Mouse (Mus musculus): Measurements from ENCODE around the gene Kmo. TPM values are rescaled to one million over a fixed set of nuclear protein-coding genes. Genes with fewer than 3 reads are reported as not detected.
A peak's percentile ranks its signal among the peaks of the same experiment; 100 is the strongest.

Gene Kmo
- polyA plus RNA-seq, 1 experiment from 2014 or later = 0.22 TPM

GRCm38 (mm10) chr1:175607838-175608585, 12.2 kb upstream of the Kmo start:
- WGBS = 87% methylated on average over 18 of the region's 18 CpGs
- Histone ChIP-seq H3K27ac (replicated peaks) (no peak overlapping the region), H3K27me3 (no peaks in the 10 kb centered on the region), H3K4me1 (no peaks in the 10 kb centered on the region), H3K9ac (replicated peaks) (no peak overlapping the region), H3K36me3 (peaks cover 72% of the 10 kb centered on the region), H3K4me2 (replicated peaks) (no peak overlapping the region), H3K4me3 (no peak overlapping the region), H3K9me3 (no peaks in the 10 kb centered on the region)
- ATAC-seq (ENCODE audit: low FRiP score, low read depth) = no peak

- WGBS = 99% methylated on average over 3 of the region's 3 CpGs
- Histone ChIP-seq H3K27me3 (no peaks in the 10 kb centered on the region), H3K4me1 (no peaks in the 10 kb centered on the region), H3K9me3 (no peaks in the 10 kb centered on the region), H3K27ac (replicated peaks) (no peak overlapping the region), H3K36me3 (peaks cover 76% of the 10 kb centered on the region), H3K9ac (replicated peaks) (no peak overlapping the region), H3K4me2 (replicated peaks) (no peak overlapping the region), H3K4me3 (no peak overlapping the region)
- no peak for ATAC-seq (ENCODE audit: low FRiP score, low read depth)
Observed at GRCm38 (mm10) chr1:175608708-175609107, 11.5 kb upstream of the Kmo start.

DNA sequence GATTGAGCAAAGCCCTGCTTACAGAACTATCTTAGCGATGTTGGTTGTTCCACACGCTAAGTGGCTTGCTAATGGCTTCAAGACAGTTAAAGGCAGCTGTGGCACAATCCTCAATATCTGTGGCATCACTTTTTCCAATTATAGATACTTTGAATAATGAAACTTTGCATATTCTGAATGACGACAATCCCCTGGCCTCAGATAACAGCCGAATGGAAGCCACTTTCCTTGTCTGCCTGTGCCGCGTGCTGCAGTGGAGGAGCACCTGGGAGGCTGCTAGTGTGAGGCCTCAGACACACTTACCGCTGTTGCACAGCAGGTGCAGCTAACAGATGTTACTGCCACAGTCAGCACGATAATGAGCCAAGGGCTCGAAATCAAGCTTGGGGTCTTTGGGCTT, 5.2 kb upstream of the Kmo start:
- no peak for ATAC-seq (ENCODE audit: low FRiP score, low read depth)
- Histone ChIP-seq H3K4me1 (no peaks in the 10 kb centered on the region), H3K9ac (replicated peaks) (no peak overlapping the region), H3K27me3 (no peaks in the 10 kb centered on the region), H3K4me3 (no peak overlapping the region), H3K9me3 (no peaks in the 10 kb centered on the region), H3K27ac (replicated peaks) (no peak overlapping the region), H3K4me2 (replicated peaks) (no peak overlapping the region), H3K36me3 (peaks cover 70% of the 10 kb centered on the region)
- WGBS = 93% methylated on average over 9 of the region's 9 CpGs

DNA sequence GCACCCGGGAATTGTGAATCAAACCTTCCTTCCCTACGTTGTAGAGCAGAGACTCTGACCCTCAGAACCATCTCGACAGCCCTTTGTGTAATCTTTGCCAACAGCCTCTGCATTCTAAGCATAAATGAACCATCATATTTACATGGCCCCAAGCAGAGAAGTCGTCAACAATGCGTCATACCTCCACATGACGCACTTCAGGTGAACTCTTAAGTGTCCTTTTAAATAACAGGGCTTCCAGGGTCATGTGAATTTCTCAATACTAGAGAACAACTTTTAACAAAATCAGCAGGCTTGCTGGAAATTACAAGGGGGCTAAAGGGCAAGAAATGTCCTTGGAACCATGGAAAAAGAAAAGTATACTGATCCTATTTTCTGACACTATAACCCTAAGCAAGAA, 3.5 kb downstream of the Kmo start:
- Histone ChIP-seq H3K9me3 (no peaks in the 10 kb centered on the region), H3K27me3 (no peaks in the 10 kb centered on the region), H3K4me3 (no peak overlapping the region), H3K4me1 (peaks cover 12% of the 10 kb centered on the region), H3K4me2 (replicated peaks) (no peak overlapping the region), H3K36me3 (peaks cover 9% of the 10 kb centered on the region; the same call in 1 of the 2 replicates), H3K9ac (replicated peaks) (no peak overlapping the region), H3K27ac (replicated peaks) (no peak overlapping the region)
- 85% methylated on average over 6 of the region's 6 CpGs for WGBS
- no peak for ATAC-seq (ENCODE audit: low FRiP score, low read depth)

DNA sequence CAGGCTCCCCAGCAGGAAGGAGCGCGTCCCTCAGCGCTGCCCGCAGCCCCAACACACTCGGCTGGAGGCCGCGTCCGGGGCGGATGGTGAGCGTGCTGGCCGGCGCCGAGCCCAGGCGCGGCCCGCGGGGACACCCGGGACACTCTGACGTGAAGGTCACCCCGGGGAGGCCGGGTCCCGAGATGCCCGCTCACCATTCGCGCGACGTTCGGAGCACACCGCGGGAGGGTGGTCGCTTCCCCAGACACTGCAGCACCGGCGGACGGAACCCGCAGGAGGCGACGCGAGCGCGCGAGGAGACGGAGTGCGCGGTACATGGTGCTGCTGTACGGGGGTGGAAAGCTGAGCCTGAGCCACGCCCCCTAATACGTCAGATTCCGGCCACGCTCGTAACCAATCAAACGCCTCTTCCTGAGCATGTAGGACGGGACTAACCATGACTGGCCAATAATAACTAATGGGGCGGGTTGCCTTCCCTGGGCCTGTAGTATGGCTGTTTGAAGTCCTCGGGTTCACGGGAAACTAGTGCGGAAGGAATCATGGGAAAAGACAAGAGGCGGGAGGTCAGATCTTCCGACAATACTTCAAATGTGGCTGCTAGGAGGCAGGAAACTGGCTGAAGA, 5.2 kb downstream of the Kmo start, which contains the start of gene Fh1:
Fh1 (minus strand) TSS at position 379 of the 623 bp plus-strand sequence.
- H3K4me3 ChIP-seq = peak within 1 kb of the TSS; percentile 57
- no peaks in the 10 kb centered on the region for H3K9me3 ChIP-seq
- no peaks in the 10 kb centered on the region for H3K36me3 ChIP-seq
- peak within 1 kb of the TSS; percentile 90 for H3K9ac ChIP-seq (replicated peaks)
- peak; percentile 100 for ATAC-seq (ENCODE audit: low FRiP score, low read depth)
- peaks cover 12% of the 10 kb centered on the region for H3K4me1 ChIP-seq
- peak within 1 kb of the TSS; percentile 86 for H3K4me2 ChIP-seq (replicated peaks)
- no peaks in the 10 kb centered on the region for H3K27me3 ChIP-seq
- peak within 1 kb of the TSS; percentile 71 for H3K27ac ChIP-seq (replicated peaks)
- WGBS = under 1% methylated on average over 58 of the region's 58 CpGs

DNA sequence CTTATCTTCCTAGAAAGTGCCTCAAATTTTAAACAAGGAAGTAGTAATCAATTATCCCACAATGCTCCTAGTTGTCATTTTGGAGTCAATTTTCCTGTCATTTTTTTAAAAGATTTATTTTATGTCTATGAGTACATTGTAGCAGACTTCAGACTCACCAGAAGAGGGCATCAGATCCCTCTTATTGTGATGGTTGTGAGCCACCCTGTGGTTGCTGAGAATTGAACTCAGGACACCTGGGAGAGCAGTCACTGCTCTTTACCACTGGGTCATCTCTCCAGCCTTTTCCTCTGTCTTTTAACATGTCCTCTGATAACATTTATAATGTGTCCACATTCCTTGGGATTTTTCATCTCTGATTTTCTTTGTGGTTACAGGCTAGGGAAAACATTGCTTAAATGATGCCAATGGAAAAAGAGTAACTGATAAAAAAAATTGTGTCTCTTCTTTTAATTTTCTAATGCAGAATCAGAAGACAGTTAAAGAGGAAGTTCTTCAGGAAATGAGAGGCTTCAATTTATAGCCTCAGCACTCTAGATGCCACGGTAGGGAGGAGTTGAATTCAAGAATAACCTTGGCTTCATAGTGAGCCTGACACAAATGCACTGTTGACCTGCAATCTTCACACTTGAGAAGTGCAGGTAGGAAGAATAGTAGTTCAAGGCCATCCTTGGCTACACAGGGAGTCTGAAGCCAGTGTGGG, 6.0 kb downstream of the Kmo start:
- ATAC-seq (ENCODE audit: low FRiP score, low read depth) = peak; percentile 28
- H3K9me3 ChIP-seq = no peaks in the 10 kb centered on the region
- H3K4me3 ChIP-seq = peak overlapping the region; percentile 57
- H3K9ac ChIP-seq (replicated peaks) = peak overlapping the region; percentile 33; the same call in 1 of the 2 replicates
- H3K27ac ChIP-seq (replicated peaks) = peak overlapping the region; percentile 60; the same call in 1 of the 2 replicates
- 90% methylated on average over 1 of the region's 1 CpGs for WGBS
- H3K4me1 ChIP-seq = peaks cover 12% of the 10 kb centered on the region
- no peaks in the 10 kb centered on the region for H3K27me3 ChIP-seq
- no peaks in the 10 kb centered on the region for H3K36me3 ChIP-seq
- H3K4me2 ChIP-seq (replicated peaks) = peak overlapping the region; percentile 59

DNA sequence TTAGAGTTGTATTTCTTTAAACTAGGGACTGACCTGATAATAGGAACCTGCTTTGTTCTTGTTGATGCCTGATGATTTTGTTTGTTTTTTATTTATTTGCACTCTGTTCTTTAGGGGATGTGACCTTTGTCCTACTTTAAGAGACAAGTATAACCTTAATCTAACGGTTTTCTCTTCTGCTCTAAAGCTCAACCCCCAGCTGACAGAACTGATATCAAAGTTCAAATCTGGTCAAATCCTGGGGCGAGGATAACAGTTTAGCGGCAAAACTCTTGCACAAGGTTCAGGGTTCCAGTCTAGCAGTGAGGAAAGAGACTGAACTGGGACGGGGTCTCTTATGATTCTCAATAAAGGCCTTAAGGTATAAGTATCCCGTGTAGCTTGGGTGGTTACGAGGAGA, 9.1 kb downstream of the Kmo start:
- ATAC-seq (ENCODE audit: low FRiP score, low read depth) = no peak

GRCm38 (mm10) chr1:175630345-175630744, 10.2 kb downstream of the Kmo start:
- no peak overlapping the region for H3K4me3 ChIP-seq
- H3K27me3 ChIP-seq = no peaks in the 10 kb centered on the region
- no peaks in the 10 kb centered on the region for H3K9me3 ChIP-seq
- no peak for ATAC-seq (ENCODE audit: low FRiP score, low read depth)
- no peak overlapping the region for H3K4me2 ChIP-seq (replicated peaks)
- no peaks in the 10 kb centered on the region for H3K4me1 ChIP-seq
- H3K27ac ChIP-seq (replicated peaks) = no peak overlapping the region
- no peaks in the 10 kb centered on the region for H3K36me3 ChIP-seq
- WGBS = 89% methylated on average over 5 of the region's 5 CpGs
- no peak overlapping the region for H3K9ac ChIP-seq (replicated peaks)

More for the DNA sequence above, 9.1 kb downstream of the Kmo start:
- H3K36me3 ChIP-seq = no peaks in the 10 kb centered on the region
- WGBS = 82% methylated on average over 6 of the region's 6 CpGs
- H3K27ac ChIP-seq (replicated peaks) = no peak overlapping the region
- H3K9me3 ChIP-seq = no peaks in the 10 kb centered on the region
- peaks cover 7% of the 10 kb centered on the region for H3K4me1 ChIP-seq
- H3K4me3 ChIP-seq = no peak overlapping the region
- H3K27me3 ChIP-seq = no peaks in the 10 kb centered on the region
- H3K9ac ChIP-seq (replicated peaks) = no peak overlapping the region
- H3K4me2 ChIP-seq (replicated peaks) = no peak overlapping the region

DNA sequence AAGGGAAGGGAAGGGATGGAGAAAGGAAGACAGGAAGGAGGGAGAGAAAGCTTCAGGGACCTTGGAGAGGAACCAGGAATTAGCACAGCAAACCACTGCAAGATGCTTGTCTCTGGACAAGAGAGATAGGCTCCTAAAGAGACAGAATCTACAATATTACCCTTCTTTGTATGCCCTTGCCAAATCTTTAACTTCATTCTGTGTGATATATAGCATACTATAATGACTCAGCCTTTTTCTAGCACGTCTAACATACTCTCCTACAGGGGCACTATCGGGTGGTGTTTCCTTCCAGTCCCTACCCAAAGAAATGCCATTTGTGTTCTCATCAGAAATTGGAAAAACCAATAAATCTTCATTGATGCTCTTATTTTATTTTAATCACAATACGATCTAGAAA, 10.9 kb downstream of the Kmo start:
- Histone ChIP-seq H3K4me1 (no peaks in the 10 kb centered on the region), H3K4me3 (no peak overlapping the region), H3K36me3 (no peaks in the 10 kb centered on the region), H3K9me3 (no peaks in the 10 kb centered on the region), H3K9ac (replicated peaks) (no peak overlapping the region), H3K27ac (replicated peaks) (no peak overlapping the region), H3K4me2 (replicated peaks) (no peak overlapping the region), H3K27me3 (no peaks in the 10 kb centered on the region)
- ATAC-seq (ENCODE audit: low FRiP score, low read depth) = no peak
- WGBS = 91% methylated on average over 3 of the region's 3 CpGs

- H3K9ac ChIP-seq (replicated peaks) = no peak overlapping the region
- H3K9me3 ChIP-seq = no peaks in the 10 kb centered on the region
- 82% methylated on average over 10 of the region's 10 CpGs for WGBS
- no peaks in the 10 kb centered on the region for H3K27me3 ChIP-seq
- H3K36me3 ChIP-seq = no peaks in the 10 kb centered on the region
- H3K4me1 ChIP-seq = no peaks in the 10 kb centered on the region
- H3K27ac ChIP-seq (replicated peaks) = no peak overlapping the region
- ATAC-seq (ENCODE audit: low FRiP score, low read depth) = no peak
- H3K4me2 ChIP-seq (replicated peaks) = no peak overlapping the region
- H3K4me3 ChIP-seq = no peak overlapping the region
Observed at GRCm38 (mm10) chr1:175631721-175632221, 11.6 kb downstream of the Kmo start.

DNA sequence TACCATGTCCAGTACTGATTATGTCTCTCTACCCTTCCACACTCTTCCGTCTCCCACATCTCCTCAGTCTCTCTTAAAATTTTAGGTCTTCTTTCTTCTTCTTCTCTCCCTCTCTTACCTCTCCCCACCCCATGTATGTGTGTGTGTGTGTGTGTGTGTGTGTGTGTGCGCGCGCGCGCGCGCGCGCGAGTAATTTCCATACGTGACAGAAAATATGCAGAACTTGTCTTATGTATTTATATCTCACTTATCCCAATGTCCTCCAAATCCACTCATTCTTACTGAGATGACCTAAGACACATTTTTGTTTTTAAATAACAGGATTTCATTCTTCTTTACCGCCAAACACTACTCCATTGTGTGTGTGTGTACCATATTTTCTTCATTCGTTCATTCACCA, 12.3 kb downstream of the Kmo start:
- Histone ChIP-seq H3K9ac (replicated peaks) (no peak overlapping the region), H3K4me2 (replicated peaks) (no peak overlapping the region), H3K27me3 (no peaks in the 10 kb centered on the region), H3K27ac (replicated peaks) (no peak overlapping the region), H3K9me3 (no peaks in the 10 kb centered on the region), H3K4me3 (no peak overlapping the region), H3K4me1 (no peaks in the 10 kb centered on the region), H3K36me3 (no peaks in the 10 kb centered on the region)
- ATAC-seq (ENCODE audit: low FRiP score, low read depth) = no peak
- 95% methylated on average over 14 of the region's 14 CpGs for WGBS

- Histone ChIP-seq H3K4me3 (no peak overlapping the region), H3K9ac (replicated peaks) (no peak overlapping the region), H3K9me3 (no peaks in the 10 kb centered on the region), H3K27ac (replicated peaks) (no peak overlapping the region), H3K4me1 (no peaks in the 10 kb centered on the region), H3K4me2 (replicated peaks) (no peak overlapping the region), H3K36me3 (no peaks in the 10 kb centered on the region), H3K27me3 (0 out of 2 replicates have a peak, but pooled peaks cover 4% of the 10 kb centered on the region)
- WGBS = 82% methylated on average over 7 of the region's 7 CpGs
- no peak for ATAC-seq (ENCODE audit: low FRiP score, low read depth)
Observed at GRCm38 (mm10) chr1:175637677-175638076, 17.5 kb downstream of the Kmo start.
